Mouse (Mus musculus) CH12.LX (cell line): ENCODE measurements around the gene Cirbp. TPM values are rescaled to one million over a fixed set of nuclear protein-coding genes. Genes with fewer than 3 reads are reported as not detected.
A peak's percentile ranks its signal among the peaks of the same experiment; 100 is the strongest.

Source experiments
- DNase-seq: peaks from one replicate; pipeline ENCODE4 v3.0.0-alpha.2; 2013; ENCODE audit errors: extremely low read depth
- H3K27ac ChIP-seq: 2 replicates; pipeline ENCODE4 v1.5.1; 2012; ENCODE audit warnings: low read depth, mild to moderate bottlenecking, control low read depth, moderate library complexity; ENCODE audit not compliant: insufficient read depth
- H3K27me3 ChIP-seq: replicated peaks from 2 replicates; pipeline ENCODE3; 2012; ENCODE audit warnings: inconsistent platforms
- H3K36me3 ChIP-seq, 2 experiments: replicated peaks in 1 of 2; 2 replicates each; pipeline versions ENCODE3 to v1.6.1; 2012; ENCODE audit warnings: inconsistent platforms in 1 of 2, low read length in 1 of 2, mild to moderate bottlenecking in 1 of 2, mixed read lengths in 1 of 2, moderate library complexity in 1 of 2; ENCODE audit not compliant: control insufficient read depth in 1 of 2, insufficient read depth in 1 of 2
- H3K4me1 ChIP-seq, 2 experiments: 2 replicates each; pipeline ENCODE4 v1.6.1; 2012; ENCODE audit warnings: inconsistent platforms in 1 of 2, moderate library complexity in 1 of 2; ENCODE audit not compliant: insufficient read depth in 2 of 2, control insufficient read depth in 1 of 2
- H3K4me2 ChIP-seq: 2 replicates; pipeline ENCODE4 v1.6.1; 2012; ENCODE audit warnings: low read depth, mild to moderate bottlenecking, control low read depth; ENCODE audit not compliant: poor library complexity, insufficient read depth, severe bottlenecking
- H3K4me3 ChIP-seq, 3 experiments: fragments of 150-350 bp in 1 of 3; sonication (generic) in 1 of 3; replicated peaks in 1 of 3; 2 replicates each; pipeline versions ENCODE3 to v1.5.1; 2011 to 2012; ENCODE audit warnings: low read depth in 2 of 3, low read length in 2 of 3, mild to moderate bottlenecking in 2 of 3, moderate library complexity in 2 of 3, control low read depth in 1 of 3, improper control_type of control experiment in 1 of 3, inconsistent platforms in 1 of 3, mixed read lengths in 1 of 3; ENCODE audit not compliant: poor library complexity in 1 of 3
- H3K79me2 ChIP-seq: replicated peaks from 2 replicates; pipeline ENCODE4 v1.6.1; 2012; ENCODE audit warnings: mild to moderate bottlenecking, moderate library complexity; ENCODE audit not compliant: control insufficient read depth, poor library complexity, insufficient read depth, severe bottlenecking; ENCODE audit errors: extremely low read depth
- H3K9ac ChIP-seq: 2 replicates; pipeline ENCODE4 v1.6.1; 2012; ENCODE audit warnings: low read depth, mild to moderate bottlenecking, control low read depth, moderate library complexity; ENCODE audit not compliant: insufficient read depth
- H3K9me3 ChIP-seq: replicated peaks from 2 replicates; pipeline ENCODE3; 2012; ENCODE audit warnings: low read length, inconsistent platforms, mixed read lengths
- BHLHE40 ChIP-seq: IDR thresholded peaks from 2 replicates; pipeline ENCODE4 v1.6.1; 2011; ENCODE audit warnings: mild to moderate bottlenecking, low read depth, low read length, improper control_type of control experiment
- CHD1 ChIP-seq: IDR thresholded peaks from 2 replicates; pipeline ENCODE4 v1.6.1; 2012; ENCODE audit warnings: low read depth, low read length, improper control_type of control experiment, inconsistent platforms
- CHD2 ChIP-seq: IDR thresholded peaks from 2 replicates; pipeline ENCODE4 v1.6.1; 2011; ENCODE audit warnings: low read length, improper control_type of control experiment
- CTCF ChIP-seq, 2 experiments: IDR thresholded peaks in 1 of 2; conservative IDR thresholded peaks in 1 of 2; 2 replicates each; pipeline ENCODE4 v1.5.1; 2011 to 2012; ENCODE audit warnings: low read depth in 2 of 2, low read length in 2 of 2, improper control_type of control experiment in 1 of 2, inconsistent platforms in 1 of 2, mild to moderate bottlenecking in 1 of 2, moderate library complexity in 1 of 2
- ELF1 ChIP-seq: IDR thresholded peaks from 2 replicates; pipeline ENCODE4 v1.6.1; 2014; ENCODE audit warnings: low read depth, mild to moderate bottlenecking, inconsistent platforms, low read length, improper control_type of control experiment
- EP300 ChIP-seq: IDR thresholded peaks from 2 replicates; pipeline ENCODE4 v1.6.1; 2011; ENCODE audit warnings: low read length, improper control_type of control experiment
- ETS1 ChIP-seq: conservative IDR thresholded peaks from 2 replicates; pipeline ENCODE4 v1.6.1; 2012; ENCODE audit warnings: low read depth, mild to moderate bottlenecking, inconsistent platforms, low read length, improper control_type of control experiment, moderate library complexity
- HCFC1 ChIP-seq: IDR thresholded peaks from 2 replicates; pipeline ENCODE4 v1.6.1; 2012; ENCODE audit warnings: low read depth, mild to moderate bottlenecking, inconsistent platforms, low read length, improper control_type of control experiment
- IRF4 ChIP-seq: IDR thresholded peaks from 2 replicates; pipeline ENCODE4 v1.6.1; 2014; ENCODE audit warnings: low read depth, mild to moderate bottlenecking, inconsistent platforms, low read length, improper control_type of control experiment
- JUN ChIP-seq: IDR thresholded peaks from 2 replicates; pipeline ENCODE4 v1.6.1; 2011; ENCODE audit warnings: low read depth, mild to moderate bottlenecking, low read length, improper control_type of control experiment, moderate library complexity; ENCODE audit not compliant: insufficient read depth
- JUND ChIP-seq: conservative IDR thresholded peaks from 2 replicates; pipeline ENCODE4 v1.6.1; 2011; ENCODE audit warnings: low read depth, low read length, improper control_type of control experiment
- KAT2A ChIP-seq: IDR thresholded peaks from 2 replicates; pipeline ENCODE4 v1.6.1; 2012; ENCODE audit warnings: low read length, improper control_type of control experiment, inconsistent platforms; ENCODE audit not compliant: insufficient replicate concordance
- MAX ChIP-seq: IDR thresholded peaks from 2 replicates; pipeline ENCODE4 v1.6.1; 2011; ENCODE audit warnings: low read length, improper control_type of control experiment
- MAZ ChIP-seq: IDR thresholded peaks from 2 replicates; pipeline ENCODE4 v1.6.1; 2012; ENCODE audit warnings: low read depth, mild to moderate bottlenecking, inconsistent platforms, low read length, improper control_type of control experiment, moderate library complexity
- MEF2A ChIP-seq: IDR thresholded peaks from 2 replicates; pipeline ENCODE4 v1.6.1; 2014; ENCODE audit warnings: low read depth, mild to moderate bottlenecking, inconsistent platforms, low read length, improper control_type of control experiment, borderline replicate concordance
- MXI1 ChIP-seq: IDR thresholded peaks from 2 replicates; pipeline ENCODE4 v1.6.1; 2011; ENCODE audit warnings: mild to moderate bottlenecking, low read depth, low read length, improper control_type of control experiment
- NELFE ChIP-seq: IDR thresholded peaks from 2 replicates; pipeline ENCODE4 v1.6.1; 2011; ENCODE audit warnings: low read depth, low read length, improper control_type of control experiment
- NRF1 ChIP-seq: IDR thresholded peaks from 2 replicates; pipeline ENCODE4 v1.6.1; 2014; ENCODE audit warnings: low read depth, mild to moderate bottlenecking, inconsistent platforms, low read length, improper control_type of control experiment, moderate library complexity
- PAX5 ChIP-seq: IDR thresholded peaks from 2 replicates; pipeline ENCODE4 v1.6.1; 2012; ENCODE audit warnings: low read length, inconsistent platforms, mixed read lengths
- POLR2A ChIP-seq: IDR thresholded peaks from 2 replicates; pipeline ENCODE4 v1.6.1; 2011; ENCODE audit warnings: low read depth, mild to moderate bottlenecking, improper control_type of control experiment, low read length
- SIN3A ChIP-seq: IDR thresholded peaks from 2 replicates; pipeline ENCODE4 v1.6.1; 2012; ENCODE audit warnings: low read length, improper control_type of control experiment, inconsistent platforms
- SMC3 ChIP-seq: IDR thresholded peaks from 2 replicates; pipeline ENCODE4 v1.6.1; 2011; ENCODE audit warnings: low read depth, low read length, improper control_type of control experiment
- TBP ChIP-seq: conservative IDR thresholded peaks from 2 replicates; pipeline ENCODE4 v1.6.1; 2011; ENCODE audit warnings: low read depth, low read length, improper control_type of control experiment
- TCF12 ChIP-seq: IDR thresholded peaks from 2 replicates; pipeline ENCODE4 v1.6.1; 2014; ENCODE audit warnings: low read depth, mild to moderate bottlenecking, inconsistent platforms, low read length, improper control_type of control experiment
- USF1 ChIP-seq: IDR thresholded peaks from 2 replicates; pipeline ENCODE4 v1.6.1; 2014; ENCODE audit warnings: low read depth, mild to moderate bottlenecking, inconsistent platforms, low read length, improper control_type of control experiment
- USF2 ChIP-seq: conservative IDR thresholded peaks from 2 replicates; pipeline ENCODE4 v1.6.1; 2011; ENCODE audit warnings: low read depth, low read length, improper control_type of control experiment
- ZC3H11A ChIP-seq: IDR thresholded peaks from 2 replicates; pipeline ENCODE4 v1.6.1; 2012; ENCODE audit warnings: low read depth, mild to moderate bottlenecking, inconsistent platforms, low read length, improper control_type of control experiment
- ZKSCAN1 ChIP-seq: IDR thresholded peaks from 2 replicates; pipeline ENCODE4 v1.6.1; 2012; ENCODE audit warnings: low read depth, inconsistent platforms, low read length, improper control_type of control experiment, borderline replicate concordance
- dilution Hi-C: fragments of 300-500 bp; cut with MboI; formaldehyde crosslinking; loops from 2 replicates; pipeline ENCODE4 v1.14.3; 2020; ENCODE audit warnings: low sequenced_read_pairs; ENCODE audit not compliant: extremely low pct_unique_long_range_greater_than_20kb, extremely low pct_ligation_motif_present
- in situ Hi-C: fragments of 300-500 bp; cut with MboI; formaldehyde crosslinking; loops from 3 replicates; pipeline ENCODE4 v1.14.3; 2019; ENCODE audit warnings: low sequenced_read_pairs, low pct_ligation_motif_present, low pct_unique_long_range_greater_than_20kb, mixed read lengths
- polyA plus RNA-seq: library from polyadenylated mRNA; unstranded; fragments of >175 nt; gene quantifications from 2 replicates; pipeline ENCODE4 v1.2.1, GENCODE M21; 2012; ENCODE audit warnings: low read depth; ENCODE audit not compliant: insufficient read length
- total RNA-seq, 2 experiments: library from RNA; depleted of rRNA; stranded (reverse); fragments of 300-350 nt in 1 of 2; fragments of >200 nt in 1 of 2; gene quantifications; 2 replicates each; pipeline ENCODE4 v1.2.3; 2012 to 2014

Cirbp gene
- total and polyA plus RNA-seq, 3 experiments, result 27.0 to 40.2 (median 34.4) TPM

DNA sequence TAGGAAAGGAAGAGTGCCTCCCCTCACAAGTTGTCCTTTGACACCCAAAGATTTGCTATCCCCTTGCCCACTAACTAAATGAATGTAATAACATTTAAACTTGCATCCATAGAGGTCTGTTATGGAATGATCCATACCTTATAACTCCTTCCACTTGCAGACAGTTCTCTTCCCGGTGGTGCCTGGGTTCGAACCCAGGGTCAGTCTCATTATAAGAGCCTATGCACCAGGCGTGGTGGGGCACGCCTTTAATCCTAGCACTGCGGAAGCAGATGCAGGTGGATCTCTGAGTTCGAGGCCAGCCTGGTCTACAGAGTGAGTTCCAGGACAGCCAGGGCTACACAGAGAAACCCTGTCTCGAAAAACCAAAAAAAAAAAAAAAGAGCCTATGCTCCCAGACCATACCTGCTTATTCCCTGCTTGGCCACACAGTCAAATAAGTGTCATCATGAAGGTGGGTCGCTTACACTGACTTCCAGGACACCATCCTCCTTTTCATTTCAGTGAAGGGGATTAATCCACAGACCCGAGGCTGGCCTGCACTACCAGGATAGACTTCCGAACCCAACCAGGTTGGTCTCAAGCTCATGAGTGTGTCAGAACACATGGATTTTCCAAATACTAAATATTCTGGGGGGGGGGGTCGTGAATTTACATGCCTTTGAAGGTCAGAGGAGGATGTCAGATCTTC is 25.7 kb upstream of the Cirbp start:
- H3K4me3 ChIP-seq, result no peak overlapping the region
- H3K9me3 ChIP-seq, result no peaks in the 10 kb centered on the region
- H3K79me2 ChIP-seq, result peaks cover 18% of the 10 kb centered on the region
- TF ChIP-seq HCFC1 (no peak), MAZ (no peak), KAT2A (no peak), MAX (no peak), USF2 (no peak), MEF2A (no peak), NRF1 (no peak), PAX5 (no peak), ZC3H11A (no peak), ELF1 (no peak), ZKSCAN1 (no peak), EP300 (no peak), CHD1 (no peak), POLR2A (no peak), MXI1 (no peak), USF1 (no peak)
- peaks cover 18 to 20% of the 10 kb centered on the region in 2 experiments for H3K36me3 ChIP-seq
- in situ Hi-C loops (loop anchor here (5.0 kb wide), 1 partner anchor 153 kb away; the partner anchor contains the start of gene Cnn2), dilution Hi-C loops (no loop called here)
- no peak overlapping the region for H3K4me2 ChIP-seq
- peaks cover 17 to 50% of the 10 kb centered on the region in 2 experiments for H3K4me1 ChIP-seq
- no peak overlapping the region for H3K9ac ChIP-seq
- H3K27me3 ChIP-seq, result peaks cover 25% of the 10 kb centered on the region
- no peak for DNase-seq
- H3K27ac ChIP-seq, result no peak overlapping the region

DNA sequence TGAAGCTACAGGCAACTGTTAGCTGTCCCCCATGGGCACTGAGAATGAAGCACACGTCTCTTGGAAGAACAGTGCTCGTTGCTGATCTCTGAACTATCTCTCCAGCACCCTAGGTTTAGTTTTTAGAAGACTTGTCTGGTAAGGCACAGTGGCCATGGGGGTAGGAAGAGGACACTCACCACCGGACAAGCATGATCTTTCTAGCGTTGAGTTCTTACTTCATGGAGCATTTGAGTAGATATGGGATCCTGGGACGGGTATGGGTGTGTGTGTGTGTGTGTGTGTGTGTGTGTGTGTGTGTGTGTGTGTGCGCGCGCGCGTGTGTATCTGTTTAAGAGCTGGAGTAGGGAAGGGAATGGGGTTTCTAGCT is 25.1 kb upstream of the Cirbp start, which contains the start of gene Cbarp:
TSS of gene Cbarp (minus strand) at position 170 of the 370 bp plus-strand sequence.
- H3K79me2 ChIP-seq, result peaks cover 18% of the 10 kb centered on the region
- dilution Hi-C loops, result no loop called here
- no peaks in the 10 kb centered on the region for H3K9me3 ChIP-seq
- peak within 1 kb of the TSS; percentile 57 for H3K9ac ChIP-seq
- H3K36me3 ChIP-seq, result peaks cover 22 to 23% of the 10 kb centered on the region in 2 experiments
- peak within 1 kb of the TSS; percentile 80 to 90 (median 84) for H3K4me3 ChIP-seq
- H3K4me1 ChIP-seq, result peaks cover 20 to 55% of the 10 kb centered on the region in 2 experiments
- peak within 1 kb of the TSS; percentile 72 for H3K4me2 ChIP-seq
- in situ Hi-C loops, result loop anchor here (5.0 kb wide), 1 partner anchor 153 kb away; the partner anchor contains the start of gene Cnn2
- no peak for TF ChIP-seq SMC3
- no peak for TF ChIP-seq NELFE
- TF ChIP-seq PAX5, result no peak
- TF ChIP-seq TCF12, result no peak
- no peak for TF ChIP-seq SIN3A
- TF ChIP-seq BHLHE40, result no peak
- no peak for TF ChIP-seq MAX
- no peak for TF ChIP-seq HCFC1
- no peak for TF ChIP-seq USF1
- no peak for TF ChIP-seq JUN
- no peak for TF ChIP-seq IRF4
- no peak for TF ChIP-seq CTCF (conservative IDR thresholded peaks at IDR 0.05 in 1 of 2, IDR thresholded peaks at IDR 0.05 in 1 of 2; ENCODE audit: low read depth in 2 of 2, low read length in 2 of 2)
- TF ChIP-seq USF2, result no peak
- TF ChIP-seq KAT2A, result no peak
- TF ChIP-seq ELF1, result no peak
- no peak for TF ChIP-seq TBP
- no peak for TF ChIP-seq ETS1
- no peak for TF ChIP-seq MEF2A
- TF ChIP-seq CHD2, result no peak
- TF ChIP-seq JUND, result no peak
- TF ChIP-seq, all 38 proteins: peak for 0
- H3K27ac ChIP-seq, result peak within 1 kb of the TSS; percentile 28
- no peak for DNase-seq
- H3K27me3 ChIP-seq, result peaks cover 25% of the 10 kb centered on the region
